Mouse (Mus musculus) myocyte (in vitro differentiated cells): ENCODE results near the gene Trpv2. TPM values are rescaled to one million over a fixed set of nuclear protein-coding genes. Genes with fewer than 3 reads are reported as not detected.

Experiments
- H3K27me3 ChIP-seq: one replicate; pipeline ENCODE4 v1.6.1; 2011; ENCODE audit not compliant: control insufficient read depth, insufficient read depth, insufficient read length
- H3K36me3 ChIP-seq: one replicate; pipeline ENCODE4 v1.6.1; 2011; ENCODE audit not compliant: control insufficient read depth, insufficient read depth
- H3K4me2 ChIP-seq: one replicate; pipeline ENCODE4 v1.6.1; 2011; ENCODE audit warnings: low read depth, control low read depth
- H3K4me3 ChIP-seq: one replicate; pipeline ENCODE4 v1.5.1; 2011; ENCODE audit warnings: mild to moderate bottlenecking, control low read depth, moderate library complexity
- H3K79me2 ChIP-seq: one replicate; pipeline ENCODE4 v1.6.1; 2011; ENCODE audit not compliant: control insufficient read depth, insufficient read depth
- H3ac ChIP-seq: one replicate; pipeline ENCODE4 v1.6.1; 2011; ENCODE audit not compliant: control insufficient read depth, insufficient read length
- CEBPB ChIP-seq: IDR thresholded peaks from 2 replicates; pipeline ENCODE4 v1.6.1; 2011; ENCODE audit warnings: mild to moderate bottlenecking, moderate library complexity; ENCODE audit not compliant: poor library complexity, insufficient read depth, severe bottlenecking
- E2F4 ChIP-seq: IDR thresholded peaks from one replicate; pipeline ENCODE4 v1.6.1; 2011; ENCODE audit warnings: mild to moderate bottlenecking, control low read depth, moderate library complexity; ENCODE audit not compliant: insufficient read depth
- MAX ChIP-seq: IDR thresholded peaks from one replicate; pipeline ENCODE4 v1.6.1; 2011; ENCODE audit warnings: low read depth, mild to moderate bottlenecking, control low read depth
- MYOD1 ChIP-seq, 3 experiments: IDR thresholded peaks; one replicate each; pipeline ENCODE4 v1.6.1; 2011; ENCODE audit warnings: control low read depth in 2 of 3, low read depth in 2 of 3, mild to moderate bottlenecking in 2 of 3, moderate library complexity in 1 of 3; ENCODE audit not compliant: insufficient read length in 2 of 3, control insufficient read depth in 1 of 3
- MYOG ChIP-seq, 3 experiments: IDR thresholded peaks; one replicate each; pipeline ENCODE4 v1.6.1; 2011; ENCODE audit warnings: control low read depth in 2 of 3, low read depth in 2 of 3, mild to moderate bottlenecking in 2 of 3; ENCODE audit not compliant: insufficient read length in 2 of 3, control insufficient read depth in 1 of 3, insufficient read depth in 1 of 3
- POLR2A ChIP-seq: IDR thresholded peaks from one replicate; pipeline ENCODE4 v1.6.1; 2011; ENCODE audit warnings: low read depth, mild to moderate bottlenecking, control low read depth, moderate library complexity; ENCODE audit not compliant: insufficient read length
- POLR2AphosphoS2 ChIP-seq: IDR thresholded peaks from one replicate; pipeline ENCODE4 v1.6.1; 2011; ENCODE audit warnings: low read depth, control low read depth; ENCODE audit not compliant: insufficient read length
- REST ChIP-seq: IDR thresholded peaks from one replicate; pipeline ENCODE4 v1.6.1; 2011; ENCODE audit warnings: mild to moderate bottlenecking, control low read depth, moderate library complexity; ENCODE audit not compliant: insufficient read depth, insufficient read length
- SRF ChIP-seq: IDR thresholded peaks from one replicate; pipeline ENCODE4 v1.6.1; 2011; ENCODE audit warnings: low read depth; ENCODE audit not compliant: control insufficient read depth, insufficient read length
- TCF12 ChIP-seq: IDR thresholded peaks from one replicate; pipeline ENCODE4 v1.6.1; 2011; ENCODE audit warnings: mild to moderate bottlenecking, control low read depth; ENCODE audit not compliant: poor library complexity, insufficient read depth, severe bottlenecking
- TCF3 ChIP-seq: IDR thresholded peaks from one replicate; pipeline ENCODE4 v1.6.1; 2011; ENCODE audit warnings: low read depth, control low read depth; ENCODE audit not compliant: insufficient read length
- USF1 ChIP-seq: IDR thresholded peaks from one replicate; pipeline ENCODE4 v1.6.1; 2011; ENCODE audit warnings: low read depth, mild to moderate bottlenecking, control low read depth, moderate library complexity
- polyA plus RNA-seq: library from polyadenylated mRNA; unstranded; fragments of >200 nt; fragmentation: generic; extraction: Trizol; gene quantifications from one replicate; pipeline ENCODE4 v1.2.1, GENCODE M21; 2012; ENCODE audit warnings: missing spikeins

Trpv2 gene
- polyA plus RNA-seq, 1 experiment: 5.4 TPM

- no peak overlapping the region for H3ac ChIP-seq
- no peaks in the 10 kb centered on the region for H3K27me3 ChIP-seq
- no peak overlapping the region for H3K4me3 ChIP-seq
- H3K36me3 ChIP-seq: peaks cover 15% of the 10 kb centered on the region
- H3K79me2 ChIP-seq: peaks cover 16% of the 10 kb centered on the region
- no peak overlapping the region for H3K4me2 ChIP-seq
- TF ChIP-seq MYOG (IDR thresholded peaks at IDR 0.05; ENCODE audit: control insufficient read depth in 1 of 3, insufficient read depth in 1 of 3, insufficient read length in 2 of 3, low read depth in 2 of 3) (no peak), E2F4 (no peak), SRF (no peak), CEBPB (no peak), MYOD1 (IDR thresholded peaks at IDR 0.05; ENCODE audit: control insufficient read depth in 1 of 3, insufficient read length in 2 of 3, low read depth in 2 of 3) (no peak), TCF12 (no peak), USF1 (no peak), POLR2AphosphoS2 (no peak), TCF3 (no peak), POLR2A (no peak)
Measured at GRCm38 (mm10) chr11:62558152-62558551, 16.1 kb upstream of the Trpv2 start.

DNA sequence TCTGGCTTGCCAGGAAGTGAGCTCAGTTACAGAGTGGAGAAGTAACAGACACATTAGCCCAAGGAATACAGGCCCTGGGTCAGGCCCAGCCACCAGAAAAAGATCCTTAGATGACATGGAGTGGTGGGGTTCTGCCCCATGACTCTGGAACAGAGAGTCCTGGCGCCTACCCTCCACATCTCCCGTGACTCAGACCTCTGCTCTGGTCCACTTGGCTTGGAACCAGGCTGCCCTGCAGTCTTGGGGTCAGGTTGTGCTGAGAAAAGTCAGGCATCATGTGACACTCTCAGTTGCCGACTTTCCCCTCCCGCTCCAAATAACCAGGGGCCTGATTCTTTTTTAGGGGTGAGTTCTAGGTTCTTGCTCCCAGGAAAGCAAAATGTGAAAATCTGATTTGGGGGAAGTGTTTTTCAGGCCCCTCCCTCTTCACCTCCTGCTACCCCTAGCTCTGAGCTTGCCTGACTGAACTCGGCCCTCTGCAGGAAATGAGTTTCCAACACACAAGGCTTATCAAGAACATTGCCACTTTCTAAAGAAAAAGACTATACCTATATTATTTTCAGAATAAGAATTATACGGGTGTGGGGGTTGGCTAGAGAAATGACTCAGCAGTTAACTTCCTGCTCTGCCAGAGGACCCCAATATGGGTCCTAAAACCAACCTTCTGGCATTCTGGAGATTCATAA lies 15.2 kb upstream of the Trpv2 start:
- H3K36me3 ChIP-seq: peaks cover 5% of the 10 kb centered on the region
- H3K4me2 ChIP-seq: peak overlapping the region; percentile 36
- H3K27me3 ChIP-seq: no peaks in the 10 kb centered on the region
- no peak overlapping the region for H3ac ChIP-seq
- no peak for TF ChIP-seq REST
- peak; percentile 74 for TF ChIP-seq USF1
- peaks cover 7% of the 10 kb centered on the region for H3K79me2 ChIP-seq
- no peak overlapping the region for H3K4me3 ChIP-seq

DNA sequence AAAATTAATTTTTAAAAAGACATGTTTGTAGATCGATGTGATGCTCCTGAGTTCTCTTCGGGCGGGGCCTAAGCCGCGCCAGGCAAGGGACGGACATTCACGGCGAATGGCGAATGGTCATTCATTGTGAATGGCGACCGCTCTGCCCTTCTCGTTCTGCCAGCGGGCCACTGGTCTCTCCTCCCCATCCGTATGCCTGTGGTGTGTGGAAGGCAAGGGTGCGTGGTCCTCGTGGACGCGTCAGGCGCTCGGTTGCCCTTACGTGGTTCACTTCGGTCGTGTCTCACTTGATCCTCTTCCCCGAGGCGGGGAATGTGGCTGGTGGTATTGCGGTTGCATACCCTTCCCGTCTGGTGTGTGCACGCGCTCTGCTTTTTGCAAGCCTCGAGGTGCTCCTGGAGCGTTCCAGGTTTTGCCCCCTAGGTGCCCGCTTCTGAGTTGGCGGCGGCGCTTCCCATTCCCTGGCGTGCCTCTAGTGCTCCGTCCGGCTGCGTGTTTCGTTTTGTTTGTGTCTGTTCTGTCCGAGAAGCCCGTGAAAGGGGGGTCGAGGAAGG lies 13.7 kb upstream of the Trpv2 start:
- H3K4me3 ChIP-seq: no peak overlapping the region
- no peaks in the 10 kb centered on the region for H3K79me2 ChIP-seq
- H3K4me2 ChIP-seq: no peak overlapping the region
- TF ChIP-seq MYOD1 (IDR thresholded peaks at IDR 0.05; ENCODE audit: control insufficient read depth in 1 of 3, insufficient read length in 2 of 3, low read depth in 2 of 3) (no peak), USF1 (no peak), SRF (no peak)
- no peaks in the 10 kb centered on the region for H3K36me3 ChIP-seq
- no peak overlapping the region for H3ac ChIP-seq
- no peaks in the 10 kb centered on the region for H3K27me3 ChIP-seq

DNA sequence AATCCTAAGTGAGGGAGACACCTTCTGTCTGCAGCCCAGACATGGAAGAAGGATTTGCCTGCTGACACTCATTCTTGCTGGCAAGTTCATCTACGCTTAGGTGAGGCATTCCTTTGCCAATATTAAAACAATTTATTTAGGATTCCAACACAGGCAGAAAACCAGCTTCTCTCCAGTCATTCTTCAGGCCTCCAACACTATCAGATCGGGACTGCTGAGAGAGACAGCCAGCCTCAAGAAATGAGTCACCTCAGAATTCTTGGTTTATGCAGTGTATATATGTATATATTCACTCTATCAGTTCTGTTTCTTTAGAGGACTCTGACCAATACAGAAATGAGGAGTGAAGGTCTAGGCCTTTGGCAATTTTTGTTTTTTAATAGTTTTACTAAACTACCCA lies 10.7 kb upstream of the Trpv2 start:
- Histone ChIP-seq H3K27me3 (no peaks in the 10 kb centered on the region), H3K36me3 (no peaks in the 10 kb centered on the region), H3K79me2 (no peaks in the 10 kb centered on the region), H3ac (no peak overlapping the region), H3K4me2 (no peak overlapping the region), H3K4me3 (no peak overlapping the region)
- TF ChIP-seq USF1 (no peak), E2F4 (no peak), TCF12 (no peak), MYOG (IDR thresholded peaks at IDR 0.05; ENCODE audit: control insufficient read depth in 1 of 3, insufficient read depth in 1 of 3, insufficient read length in 2 of 3, low read depth in 2 of 3) (no peak), TCF3 (no peak), REST (no peak), SRF (no peak), POLR2A (no peak), MYOD1 (IDR thresholded peaks at IDR 0.05; ENCODE audit: control insufficient read depth in 1 of 3, insufficient read length in 2 of 3, low read depth in 2 of 3) (no peak), POLR2AphosphoS2 (no peak), CEBPB (no peak), MAX (no peak)

- TF ChIP-seq SRF (no peak), TCF3 (no peak), TCF12 (no peak), MAX (no peak), POLR2A (no peak), MYOG (IDR thresholded peaks at IDR 0.05; ENCODE audit: control insufficient read depth in 1 of 3, insufficient read depth in 1 of 3, insufficient read length in 2 of 3, low read depth in 2 of 3) (no peak), MYOD1 (IDR thresholded peaks at IDR 0.05; ENCODE audit: control insufficient read depth in 1 of 3, insufficient read length in 2 of 3, low read depth in 2 of 3) (no peak), E2F4 (no peak), USF1 (no peak), POLR2AphosphoS2 (no peak), CEBPB (no peak)
- Histone ChIP-seq H3K4me2 (no peak overlapping the region), H3K79me2 (no peaks in the 10 kb centered on the region), H3K36me3 (no peaks in the 10 kb centered on the region), H3K4me3 (no peak overlapping the region), H3K27me3 (no peaks in the 10 kb centered on the region), H3ac (no peak overlapping the region)
Measured at GRCm38 (mm10) chr11:62565747-62566146, 8.5 kb upstream of the Trpv2 start.
